Mouse (Mus musculus): ENCODE data around the gene Vps26a. TPM values are rescaled to one million over a fixed set of nuclear protein-coding genes. Genes with fewer than 3 reads are reported as not detected.

The Vps26a gene
- polyA plus RNA-seq, 1 experiment from 2014 or later = 57.5 TPM

DNA sequence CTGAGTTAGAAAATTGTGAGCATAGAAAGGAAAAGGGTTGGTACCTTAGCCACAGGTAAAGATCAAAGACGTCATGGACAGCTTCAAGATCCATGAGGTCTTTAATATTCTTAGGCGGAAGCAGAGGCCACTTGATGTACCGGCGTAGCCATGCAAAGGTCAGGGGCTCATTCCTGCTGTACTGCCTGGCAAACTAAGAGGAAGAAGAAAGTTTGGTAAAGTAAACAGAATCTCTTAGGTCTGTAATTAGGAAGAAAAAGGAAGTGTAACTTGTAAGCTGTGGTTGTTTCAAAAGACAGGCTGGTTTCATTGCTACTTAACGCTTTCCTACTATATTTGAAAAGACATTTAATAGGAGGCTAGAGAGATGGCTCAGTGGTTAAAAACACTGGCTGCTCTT lies 56.2 kb downstream of the Vps26a start:
- Histone ChIP-seq H3K36me3 (ENCODE audit: control insufficient read depth, insufficient read depth, low read length) (peaks cover 64% of the 10 kb centered on the region), H3K27me3 (ENCODE audit: control insufficient read depth, insufficient read depth, low read length) (no peaks in the 10 kb centered on the region), H3K4me3 (ENCODE audit: low read depth, low read length) (no peak overlapping the region), H3K4me2 (ENCODE audit: low read depth, low read length) (no peak overlapping the region), H3K9ac (replicated peaks; ENCODE audit: low read depth, low read length) (no peak overlapping the region), H3K9me3 (ENCODE audit: control insufficient read depth, low read length) (no peaks in the 10 kb centered on the region), H3K4me1 (ENCODE audit: control insufficient read depth, insufficient read depth, low read length) (no peaks in the 10 kb centered on the region), H3K27ac (ENCODE audit: low read depth, low read length) (no peak overlapping the region)
- ATAC-seq (ENCODE audit: low read depth) = no peak
- WGBS = 96% methylated on average over 5 of the region's 5 CpGs

DNA sequence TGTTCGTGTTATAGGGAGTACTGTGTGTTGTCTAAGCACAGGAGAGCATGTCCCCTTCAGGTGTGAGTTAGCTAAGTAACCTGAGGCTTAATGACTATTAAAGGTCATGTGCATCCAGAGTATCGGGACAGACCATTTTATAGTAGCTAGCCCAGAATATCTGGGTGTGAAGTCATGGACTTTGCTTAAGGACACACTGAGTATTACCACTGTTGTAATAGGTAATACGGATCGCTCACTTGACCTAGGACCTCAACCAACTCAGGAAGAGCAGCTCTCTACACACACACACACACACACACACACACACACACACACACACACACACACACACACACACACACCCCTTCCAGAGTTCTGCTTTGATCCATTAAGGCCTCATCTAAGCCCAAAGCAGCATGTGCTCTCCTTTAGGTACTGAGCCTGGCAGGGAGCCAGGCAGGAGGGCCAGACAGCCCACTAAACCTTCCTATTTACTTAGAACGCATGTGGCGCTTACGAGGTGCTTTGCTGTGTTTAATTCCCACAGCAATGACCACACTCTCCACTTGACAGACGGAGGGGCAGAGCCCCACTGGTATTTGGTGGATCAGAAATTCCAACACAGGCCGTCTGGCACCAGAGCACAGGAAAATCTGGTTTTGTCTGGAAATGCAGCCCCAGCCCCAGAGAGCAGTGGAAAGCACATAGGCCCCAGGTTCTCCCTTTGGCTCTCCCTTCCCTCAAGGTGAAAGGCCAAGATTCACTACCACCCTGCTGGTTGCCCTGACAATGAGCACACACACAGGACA lies 61.3 kb downstream of the Vps26a start:
- Histone ChIP-seq H3K27ac (ENCODE audit: low read depth, low read length) (no peak overlapping the region), H3K9ac (replicated peaks; ENCODE audit: low read depth, low read length) (no peak overlapping the region), H3K4me1 (ENCODE audit: control insufficient read depth, insufficient read depth, low read length) (no peaks in the 10 kb centered on the region), H3K27me3 (ENCODE audit: control insufficient read depth, insufficient read depth, low read length) (no peaks in the 10 kb centered on the region), H3K36me3 (ENCODE audit: control insufficient read depth, insufficient read depth, low read length) (peaks cover 24% of the 10 kb centered on the region), H3K9me3 (ENCODE audit: control insufficient read depth, low read length) (no peaks in the 10 kb centered on the region), H3K4me3 (ENCODE audit: low read depth, low read length) (no peak overlapping the region), H3K4me2 (ENCODE audit: low read depth, low read length) (no peak overlapping the region)
- WGBS = 45% methylated on average over 9 of the region's 9 CpGs
- no peak for ATAC-seq (ENCODE audit: low read depth)

DNA sequence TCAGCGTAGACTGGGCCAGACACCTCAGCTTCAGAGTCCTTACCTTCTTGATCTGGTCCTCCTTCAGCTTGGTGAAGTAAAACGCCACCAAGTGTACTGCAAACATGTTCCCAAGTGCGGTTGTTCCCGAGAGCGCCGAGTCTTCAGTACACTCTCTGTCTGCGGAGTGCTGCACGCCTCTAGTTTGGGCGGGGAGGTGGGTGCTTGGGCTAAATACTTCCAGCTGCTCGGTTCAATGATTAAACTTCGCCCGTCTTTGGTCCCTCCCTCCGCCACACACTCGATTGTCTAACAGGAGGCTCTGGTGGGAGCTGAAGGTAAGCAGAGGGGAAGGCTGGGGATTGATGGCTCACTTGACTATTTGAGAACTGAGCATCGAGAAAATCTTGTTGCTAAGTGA lies 64.3 kb downstream of the Vps26a start, which contains the start of gene Hkdc1:
Gene Hkdc1 (minus strand): TSS at position 237 of the 400 bp plus-strand sequence.
- no peak within 1 kb of the TSS for H3K9ac ChIP-seq (replicated peaks; ENCODE audit: low read depth, low read length)
- H3K9me3 ChIP-seq (ENCODE audit: control insufficient read depth, low read length) = no peaks in the 10 kb centered on the region
- H3K4me2 ChIP-seq (ENCODE audit: low read depth, low read length) = no peak within 1 kb of the TSS
- H3K27me3 ChIP-seq (ENCODE audit: control insufficient read depth, insufficient read depth, low read length) = no peaks in the 10 kb centered on the region
- 34% methylated on average over 15 of the region's 15 CpGs for WGBS
- no peak for ATAC-seq (ENCODE audit: low read depth)
- no peaks in the 10 kb centered on the region for H3K36me3 ChIP-seq (ENCODE audit: control insufficient read depth, insufficient read depth, low read length)
- H3K27ac ChIP-seq (ENCODE audit: low read depth, low read length) = no peak within 1 kb of the TSS
- H3K4me1 ChIP-seq (ENCODE audit: control insufficient read depth, insufficient read depth, low read length) = no peaks in the 10 kb centered on the region
- no peak within 1 kb of the TSS for H3K4me3 ChIP-seq (ENCODE audit: low read depth, low read length)

DNA sequence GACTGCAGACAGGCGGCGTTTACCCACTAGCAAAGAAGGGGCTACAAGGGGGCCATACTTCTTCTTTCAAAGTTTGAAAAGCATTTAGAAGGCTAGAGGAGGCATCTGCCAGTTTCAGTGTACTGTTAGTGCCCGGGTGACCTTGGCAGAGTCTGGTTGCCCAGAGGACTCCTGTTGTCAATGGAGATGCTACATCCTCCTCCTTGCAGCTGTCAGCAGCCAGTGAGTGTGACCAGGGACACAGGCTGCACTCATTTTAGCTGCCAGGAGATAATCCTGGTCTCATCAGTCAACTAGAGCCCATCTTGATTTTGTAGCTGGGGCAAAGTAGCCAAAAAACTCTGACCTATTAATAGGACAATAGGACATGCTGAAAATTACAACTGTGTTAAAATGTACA lies 65.5 kb downstream of the Vps26a start:
- Histone ChIP-seq H3K9ac (replicated peaks; ENCODE audit: low read depth, low read length) (no peak overlapping the region), H3K27me3 (ENCODE audit: control insufficient read depth, insufficient read depth, low read length) (no peaks in the 10 kb centered on the region), H3K27ac (ENCODE audit: low read depth, low read length) (no peak overlapping the region), H3K36me3 (ENCODE audit: control insufficient read depth, insufficient read depth, low read length) (no peaks in the 10 kb centered on the region), H3K9me3 (ENCODE audit: control insufficient read depth, low read length) (no peaks in the 10 kb centered on the region), H3K4me2 (ENCODE audit: low read depth, low read length) (no peak overlapping the region), H3K4me1 (ENCODE audit: control insufficient read depth, insufficient read depth, low read length) (no peaks in the 10 kb centered on the region), H3K4me3 (ENCODE audit: low read depth, low read length) (no peak overlapping the region)
- 86% methylated on average over 3 of the region's 3 CpGs for WGBS
- no peak for ATAC-seq (ENCODE audit: low read depth)

DNA sequence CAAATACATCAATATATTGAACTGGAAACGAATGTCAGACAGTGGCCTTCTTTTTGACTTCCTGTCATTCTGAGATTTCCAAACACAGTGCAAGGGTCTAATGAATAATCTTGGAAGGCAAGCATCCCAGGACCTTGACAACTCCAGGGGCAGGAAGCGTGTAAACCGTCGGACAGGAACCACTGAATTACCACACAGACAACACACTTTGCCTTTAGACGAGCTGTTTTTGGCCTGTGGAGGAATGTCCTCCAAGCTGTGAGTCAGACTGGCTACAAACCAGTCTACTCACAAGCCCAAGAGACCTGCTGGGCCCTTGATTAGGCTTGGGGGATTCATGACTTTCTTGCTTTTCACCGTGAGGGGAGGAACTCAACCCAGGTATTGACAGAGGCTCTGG lies 66.2 kb downstream of the Vps26a start:
- no peak overlapping the region for H3K4me3 ChIP-seq (ENCODE audit: low read depth, low read length)
- no peak overlapping the region for H3K9ac ChIP-seq (replicated peaks; ENCODE audit: low read depth, low read length)
- no peaks in the 10 kb centered on the region for H3K4me1 ChIP-seq (ENCODE audit: control insufficient read depth, insufficient read depth, low read length)
- H3K27ac ChIP-seq (ENCODE audit: low read depth, low read length) = no peak overlapping the region
- no peak for ATAC-seq (ENCODE audit: low read depth)
- H3K9me3 ChIP-seq (ENCODE audit: control insufficient read depth, low read length) = no peaks in the 10 kb centered on the region
- no peaks in the 10 kb centered on the region for H3K27me3 ChIP-seq (ENCODE audit: control insufficient read depth, insufficient read depth, low read length)
- no peak overlapping the region for H3K4me2 ChIP-seq (ENCODE audit: low read depth, low read length)
- no peaks in the 10 kb centered on the region for H3K36me3 ChIP-seq (ENCODE audit: control insufficient read depth, insufficient read depth, low read length)
- 79% methylated on average over 6 of the region's 6 CpGs for WGBS

DNA sequence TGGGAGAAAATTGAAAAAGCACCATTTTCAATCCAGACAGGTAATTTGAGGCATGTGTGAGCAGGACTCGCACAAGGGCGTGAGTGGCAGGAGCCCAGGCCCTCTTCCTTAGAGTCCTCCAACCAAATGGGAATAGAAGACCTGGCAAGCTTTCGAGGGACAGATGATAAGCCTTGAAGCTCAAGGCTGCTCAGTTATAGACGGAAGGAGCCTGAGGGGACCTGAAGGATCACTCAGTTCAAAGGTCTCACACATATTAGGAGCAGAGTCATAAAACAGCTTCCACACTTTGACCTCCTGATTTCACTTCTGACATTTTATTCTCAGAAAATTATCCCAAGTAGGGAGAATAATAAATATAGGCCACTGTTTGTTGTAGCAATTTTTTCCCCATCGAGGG lies 67.2 kb downstream of the Vps26a start:
- no peaks in the 10 kb centered on the region for H3K27me3 ChIP-seq (ENCODE audit: control insufficient read depth, insufficient read depth, low read length)
- H3K9ac ChIP-seq (replicated peaks; ENCODE audit: low read depth, low read length) = no peak overlapping the region
- H3K4me2 ChIP-seq (ENCODE audit: low read depth, low read length) = no peak overlapping the region
- H3K4me3 ChIP-seq (ENCODE audit: low read depth, low read length) = no peak overlapping the region
- 80% methylated on average over 5 of the region's 5 CpGs for WGBS
- H3K36me3 ChIP-seq (ENCODE audit: control insufficient read depth, insufficient read depth, low read length) = no peaks in the 10 kb centered on the region
- H3K9me3 ChIP-seq (ENCODE audit: control insufficient read depth, low read length) = no peaks in the 10 kb centered on the region
- H3K4me1 ChIP-seq (ENCODE audit: control insufficient read depth, insufficient read depth, low read length) = no peaks in the 10 kb centered on the region
- ATAC-seq (ENCODE audit: low read depth) = no peak
- no peak overlapping the region for H3K27ac ChIP-seq (ENCODE audit: low read depth, low read length)

DNA sequence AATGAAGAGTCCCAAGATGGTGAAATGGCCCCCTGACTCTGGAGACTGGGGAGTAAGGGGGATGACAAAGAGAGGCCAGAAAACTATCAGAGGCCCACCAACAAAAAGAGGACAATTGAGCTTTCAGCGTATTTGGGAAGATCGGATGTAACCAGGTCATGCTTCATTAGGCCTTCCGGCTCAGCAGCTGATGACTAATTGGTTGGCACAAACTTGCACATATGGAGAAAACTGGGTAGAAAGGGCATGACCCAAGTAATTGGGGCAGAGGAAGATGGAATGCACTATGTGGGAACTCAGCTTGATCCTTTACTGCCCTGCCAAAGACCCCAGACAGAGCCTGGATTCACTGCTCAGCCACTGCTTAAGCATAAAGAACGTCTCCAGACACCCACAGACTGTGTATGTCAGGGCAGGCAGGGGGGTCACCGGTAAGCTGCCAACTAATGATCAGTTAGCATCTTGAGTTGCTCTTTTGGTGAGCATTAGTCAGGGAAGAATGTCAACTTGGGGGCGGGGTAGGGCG lies 67.7 kb downstream of the Vps26a start:
- H3K9ac ChIP-seq (replicated peaks; ENCODE audit: low read depth, low read length) = no peak overlapping the region
- no peak for ATAC-seq (ENCODE audit: low read depth)

DNA sequence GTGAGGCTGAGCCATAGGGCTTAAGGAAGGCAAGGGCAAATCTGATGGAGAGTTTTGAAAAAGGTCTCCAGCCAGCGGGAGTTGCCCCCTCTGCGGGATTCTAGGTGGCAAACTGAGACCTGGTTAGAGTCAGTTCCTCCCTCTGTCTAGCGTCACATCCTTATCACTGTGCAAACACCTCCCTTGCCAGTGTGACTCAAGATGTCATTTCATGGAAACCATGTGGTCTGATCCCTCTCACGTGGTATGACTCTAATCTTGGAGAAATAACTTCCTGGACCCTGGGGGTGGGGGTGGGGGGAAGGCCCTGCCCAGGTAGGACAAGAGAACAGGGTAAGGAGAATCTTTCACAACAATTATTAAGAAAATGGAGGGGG lies 73.0 kb downstream of the Vps26a start:
- ATAC-seq (ENCODE audit: low read depth) = no peak
- WGBS = 59% methylated on average over 4 of the region's 4 CpGs
- Histone ChIP-seq H3K4me3 (ENCODE audit: low read depth, low read length) (no peak overlapping the region), H3K27ac (ENCODE audit: low read depth, low read length) (no peak overlapping the region), H3K9me3 (ENCODE audit: control insufficient read depth, low read length) (no peaks in the 10 kb centered on the region), H3K4me2 (ENCODE audit: low read depth, low read length) (no peak overlapping the region), H3K36me3 (ENCODE audit: control insufficient read depth, insufficient read depth, low read length) (no peaks in the 10 kb centered on the region), H3K4me1 (ENCODE audit: control insufficient read depth, insufficient read depth, low read length) (no peaks in the 10 kb centered on the region), H3K9ac (replicated peaks; ENCODE audit: low read depth, low read length) (no peak overlapping the region), H3K27me3 (ENCODE audit: control insufficient read depth, insufficient read depth, low read length) (no peaks in the 10 kb centered on the region)

More for the DNA sequence above, 67.7 kb downstream of the Vps26a start:
- H3K4me3 ChIP-seq (ENCODE audit: low read depth, low read length) = no peak overlapping the region
- no peak overlapping the region for H3K4me2 ChIP-seq (ENCODE audit: low read depth, low read length)
- WGBS = 44% methylated on average over 7 of the region's 7 CpGs
- no peaks in the 10 kb centered on the region for H3K27me3 ChIP-seq (ENCODE audit: control insufficient read depth, insufficient read depth, low read length)
- H3K9me3 ChIP-seq (ENCODE audit: control insufficient read depth, low read length) = no peaks in the 10 kb centered on the region
- H3K27ac ChIP-seq (ENCODE audit: low read depth, low read length) = no peak overlapping the region
- H3K4me1 ChIP-seq (ENCODE audit: control insufficient read depth, insufficient read depth, low read length) = no peaks in the 10 kb centered on the region
- H3K36me3 ChIP-seq (ENCODE audit: control insufficient read depth, insufficient read depth, low read length) = no peaks in the 10 kb centered on the region

DNA sequence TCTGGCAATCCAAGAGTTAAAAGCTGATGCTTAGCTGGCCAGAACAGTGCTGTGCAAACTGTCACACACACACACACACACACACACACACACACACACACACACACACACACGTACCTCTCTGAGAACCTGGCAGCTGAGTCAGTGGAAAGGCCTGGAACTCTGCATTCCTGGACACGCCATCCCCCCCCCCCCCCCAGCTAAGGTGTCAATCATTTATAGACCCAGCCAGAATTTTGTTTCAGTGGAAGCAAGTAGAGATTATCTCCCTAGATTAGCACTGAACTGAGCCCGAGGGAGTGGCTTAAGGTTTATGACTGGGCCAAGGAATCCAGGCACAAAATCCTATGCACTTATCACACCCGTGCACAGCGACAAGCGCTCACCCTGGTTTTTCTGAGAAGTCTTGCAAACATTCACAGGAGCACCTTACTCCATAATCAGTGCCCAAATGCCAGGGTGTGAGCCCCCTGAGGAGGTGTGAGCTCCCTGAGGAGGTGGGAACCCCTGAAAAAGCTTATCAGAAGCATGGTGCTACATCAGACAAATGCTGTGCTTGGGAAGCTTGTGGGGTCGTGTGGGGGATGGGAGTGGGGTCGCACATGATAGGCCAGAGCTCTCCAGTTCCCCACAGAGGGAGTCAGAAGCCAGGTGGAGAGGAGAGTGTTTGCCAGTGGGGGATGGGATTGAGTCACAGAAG lies 73.5 kb downstream of the Vps26a start:
- WGBS = 45% methylated on average over 8 of the region's 8 CpGs
- H3K4me1 ChIP-seq (ENCODE audit: control insufficient read depth, insufficient read depth, low read length) = no peaks in the 10 kb centered on the region
- H3K9ac ChIP-seq (replicated peaks; ENCODE audit: low read depth, low read length) = no peak overlapping the region
- H3K27ac ChIP-seq (ENCODE audit: low read depth, low read length) = no peak overlapping the region
- no peaks in the 10 kb centered on the region for H3K36me3 ChIP-seq (ENCODE audit: control insufficient read depth, insufficient read depth, low read length)
- no peaks in the 10 kb centered on the region for H3K27me3 ChIP-seq (ENCODE audit: control insufficient read depth, insufficient read depth, low read length)
- H3K9me3 ChIP-seq (ENCODE audit: control insufficient read depth, low read length) = no peaks in the 10 kb centered on the region
- no peak for ATAC-seq (ENCODE audit: low read depth)
- H3K4me3 ChIP-seq (ENCODE audit: low read depth, low read length) = no peak overlapping the region
- no peak overlapping the region for H3K4me2 ChIP-seq (ENCODE audit: low read depth, low read length)
